Mouse (Mus musculus) T-helper 1 cell (primary cell): Measurements from ENCODE around the gene Gm20538.

Experiments
- in situ Hi-C: fragments of 300-600 bp; cut with MboI, MseI; formaldehyde crosslinking; loops from one replicate; pipeline ENCODE4 v1.15.1; 2025; ENCODE audit warnings: high pct_unique_total_duplicates

The Gm20538 gene

GRCm38 (mm10) chr19:44552731-44553130 lies at the start of gene Gm20538:
Gene Gm20538 (minus strand): TSS chr19:44552831.
- in situ Hi-C loops: no loop called here

- in situ Hi-C loops: loop anchor here (25.0 kb wide), 1 partner anchor 168 kb away; the partner anchor contains the start of gene Pax2
These were observed 41.5 kb upstream of the Gm20538 start for GRCm38 (mm10) chr19:44594180-44594579.

- in situ Hi-C loops: loop anchor here (25.0 kb wide), 1 partner anchor 171 kb away; the partner anchor contains the start of gene Pax2
These were observed 39.0 kb upstream of the Gm20538 start for GRCm38 (mm10) chr19:44591638-44592037.

GRCm38 (mm10) chr19:44590992-44591391 lies 38.4 kb upstream of the Gm20538 start:
- in situ Hi-C loops: loop anchor here (25.0 kb wide), 1 partner anchor 171 kb away; the partner anchor contains the start of gene Pax2

GRCm38 (mm10) chr19:44589591-44590223 lies 37.1 kb upstream of the Gm20538 start:
- in situ Hi-C loops: loop anchor here (25.0 kb wide), 1 partner anchor 173 kb away; the partner anchor contains the start of gene Pax2

- in situ Hi-C loops: loop anchor here (25.0 kb wide), 1 partner anchor 174 kb away; the partner anchor contains the start of gene Pax2
These were observed 35.4 kb upstream of the Gm20538 start for GRCm38 (mm10) chr19:44588036-44588435.

- in situ Hi-C loops: loop anchor here (25.0 kb wide), 1 partner anchor 180 kb away; the partner anchor contains the start of gene Pax2
These were observed 30.1 kb upstream of the Gm20538 start for GRCm38 (mm10) chr19:44582638-44583309.

GRCm38 (mm10) chr19:44582103-44582502 lies 29.5 kb upstream of the Gm20538 start:
- in situ Hi-C loops: loop anchor here (25.0 kb wide), 1 partner anchor 180 kb away; the partner anchor contains the start of gene Pax2

- in situ Hi-C loops: loop anchor here (25.0 kb wide), 1 partner anchor 184 kb away; the partner anchor contains the start of gene Pax2
These were observed 25.4 kb upstream of the Gm20538 start for GRCm38 (mm10) chr19:44578038-44578437.

GRCm38 (mm10) chr19:44576275-44576674 lies 23.6 kb upstream of the Gm20538 start:
- in situ Hi-C loops: loop anchor here (25.0 kb wide), 1 partner anchor 186 kb away; the partner anchor contains the start of gene Pax2

GRCm38 (mm10) chr19:44567763-44568162 lies 15.1 kb upstream of the Gm20538 start:
- in situ Hi-C loops: no loop called here

- in situ Hi-C loops: no loop called here
These were observed 11.4 kb upstream of the Gm20538 start for GRCm38 (mm10) chr19:44564006-44564405.

- in situ Hi-C loops: no loop called here
These were observed 10.1 kb upstream of the Gm20538 start, which contains the start of gene Hif1an for GRCm38 (mm10) chr19:44562652-44563206. Gene Hif1an (plus strand): TSS chr19:44562850.

GRCm38 (mm10) chr19:44554861-44555590 lies 2.4 kb upstream of the Gm20538 start, which contains the start of gene Ndufb8:
Gene Ndufb8 (minus strand): TSS chr19:44555440.
- in situ Hi-C loops: no loop called here

- in situ Hi-C loops: no loop called here
These were observed 1.8 kb upstream of the Gm20538 start for GRCm38 (mm10) chr19:44554490-44554860.

- in situ Hi-C loops: no loop called here
These were observed 655 bp upstream of the Gm20538 start for GRCm38 (mm10) chr19:44553286-44553685.

- in situ Hi-C loops: no loop called here
These were observed 7.2 kb downstream of the Gm20538 start, which contains the start of gene Sec31b for GRCm38 (mm10) chr19:44545321-44546041. Gene Sec31b (minus strand): TSS chr19:44545864.

GRCm38 (mm10) chr19:44544775-44545174 lies 7.9 kb downstream of the Gm20538 start:
- in situ Hi-C loops: loop anchor here (5.0 kb wide), 2 partner anchors 67 to 172 kb away; no protein-coding TSS in a partner anchor

- in situ Hi-C loops: loop anchor here (5.0 kb wide), 2 partner anchors 67 to 172 kb away; no protein-coding TSS in a partner anchor
These were observed 8.3 kb downstream of the Gm20538 start for GRCm38 (mm10) chr19:44544372-44544771.

GRCm38 (mm10) chr19:44542694-44543178 lies 9.9 kb downstream of the Gm20538 start:
- in situ Hi-C loops: loop anchor here (5.0 kb wide), 2 partner anchors 65 to 170 kb away; no protein-coding TSS in a partner anchor
